Mouse (Mus musculus): ENCODE measurements at regions not wholly inside any gene's neighbourhood (a gene's known extent, or its start where the extent isn't known, plus 50 kb on each side); places are given as distances from the start of the nearest gene placed in this dataset.

DNA sequence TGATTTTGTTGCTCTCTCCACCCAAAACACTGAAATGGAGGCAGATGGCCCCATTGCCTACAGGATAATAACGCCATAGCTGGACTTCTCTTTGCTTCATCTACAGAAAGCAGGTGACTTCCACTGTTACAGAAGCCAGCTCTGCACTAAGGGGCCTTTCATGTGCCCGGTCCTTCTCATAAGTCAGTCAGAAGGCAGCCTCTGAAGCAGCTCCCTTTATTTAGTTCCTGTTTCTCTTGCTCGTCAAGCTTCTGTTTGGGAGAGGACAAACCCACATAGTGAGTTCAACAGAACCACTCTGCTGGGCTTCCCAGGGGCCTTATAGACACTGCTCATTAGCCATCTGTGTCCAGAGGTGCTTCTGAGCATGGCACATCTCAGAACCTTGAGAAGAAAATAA, 205.1 kb upstream of the Hhip start:
- DNase-seq: no peak

DNA sequence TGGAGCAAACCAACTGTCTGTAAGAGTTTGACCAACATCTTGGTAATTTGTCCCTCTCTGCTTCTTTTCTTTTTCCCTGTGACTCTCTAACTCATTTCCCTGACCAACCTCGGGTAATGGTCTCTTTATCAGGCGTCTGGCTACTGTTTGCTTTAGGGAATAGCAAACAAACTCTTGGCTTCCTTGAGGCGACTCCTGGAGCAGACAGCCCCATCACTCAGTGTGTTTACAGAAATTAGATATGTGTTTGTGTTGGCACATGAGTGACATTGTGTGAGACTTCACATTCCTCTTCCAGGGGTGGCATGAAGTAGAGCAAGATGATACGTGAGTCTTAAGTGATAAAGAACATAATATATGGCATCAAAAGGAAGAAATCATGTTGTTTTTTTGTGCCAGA, 195.7 kb upstream of the Hhip start:
- no peak for DNase-seq

DNA sequence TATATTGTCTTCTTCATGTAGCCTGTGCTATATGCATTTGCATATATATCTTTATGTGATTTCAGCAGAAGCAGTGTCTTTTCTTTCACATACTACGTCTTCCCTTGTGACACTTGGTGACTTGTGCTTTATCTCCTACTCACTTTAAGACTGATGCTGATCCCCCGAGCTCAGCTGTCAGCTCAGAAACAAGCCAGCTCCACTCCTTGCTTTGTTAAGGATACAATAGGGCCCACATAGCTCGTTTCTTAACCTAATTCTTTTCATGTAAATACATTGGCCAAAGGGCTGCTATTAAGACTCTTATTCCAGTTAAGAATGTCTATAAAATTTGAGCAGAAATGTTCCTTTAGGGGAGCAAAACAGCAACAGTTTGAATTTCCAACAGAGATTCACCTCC, 193.8 kb upstream of the Hhip start:
- no peak for DNase-seq

DNA sequence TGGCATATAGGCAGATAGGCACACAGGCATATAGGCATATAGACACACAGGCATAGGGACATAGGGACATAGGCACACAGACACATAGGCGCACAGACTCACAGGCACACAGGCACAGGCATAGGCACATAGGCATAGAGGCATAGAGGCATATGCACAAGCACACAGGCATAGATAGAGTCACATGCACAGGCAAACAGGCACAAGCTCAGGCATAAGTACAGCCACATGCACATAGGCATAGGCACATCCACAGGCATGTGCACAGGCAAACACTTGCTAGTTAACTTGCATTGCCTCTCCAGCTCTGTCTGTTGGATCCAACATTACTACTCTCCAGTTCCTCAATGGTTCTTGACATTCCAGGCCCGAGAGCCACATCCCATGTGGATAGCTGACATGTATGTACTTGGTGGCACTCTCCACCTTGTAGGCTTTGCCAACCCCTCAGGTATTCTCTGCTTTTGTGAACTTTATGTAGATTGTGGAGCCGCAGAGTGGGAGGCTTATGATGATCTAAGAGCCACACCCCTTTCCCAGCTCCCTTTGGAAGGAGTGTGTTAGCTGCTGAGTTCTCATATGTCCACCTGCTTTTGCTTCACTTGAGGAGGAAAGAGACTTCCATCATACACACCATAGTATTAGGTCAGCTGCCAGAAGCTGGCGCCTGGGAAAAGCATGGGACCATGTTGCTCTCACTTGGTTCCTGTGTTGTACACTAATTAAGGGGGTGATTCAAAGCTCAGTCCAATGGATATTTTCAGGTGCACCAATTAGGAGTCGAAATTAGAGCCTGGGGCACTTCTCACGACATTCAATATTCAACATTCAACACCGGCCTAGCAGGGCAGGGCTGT, 192.7 kb upstream of the Hhip start:
- DNase-seq: no peak

DNA sequence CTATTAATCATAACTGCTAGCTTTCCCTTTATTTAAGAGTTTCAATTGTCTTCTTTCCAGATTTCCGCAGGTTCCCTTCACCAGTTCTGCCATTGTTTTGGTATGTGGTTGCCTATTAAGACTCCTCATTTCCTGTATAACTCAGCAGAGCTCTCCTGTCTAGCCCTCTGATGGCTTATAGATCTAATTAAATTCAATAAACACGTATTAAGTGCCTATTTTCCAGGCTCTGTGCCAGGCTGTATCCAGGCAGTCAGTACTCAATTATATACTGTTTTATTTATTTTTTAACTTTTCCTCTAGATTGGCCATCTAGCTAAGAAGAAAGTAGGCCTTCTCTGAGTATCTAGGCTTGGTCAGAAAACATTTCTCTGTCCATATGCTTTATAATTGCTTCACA, 192.0 kb upstream of the Hhip start:
- no peak for DNase-seq

DNA sequence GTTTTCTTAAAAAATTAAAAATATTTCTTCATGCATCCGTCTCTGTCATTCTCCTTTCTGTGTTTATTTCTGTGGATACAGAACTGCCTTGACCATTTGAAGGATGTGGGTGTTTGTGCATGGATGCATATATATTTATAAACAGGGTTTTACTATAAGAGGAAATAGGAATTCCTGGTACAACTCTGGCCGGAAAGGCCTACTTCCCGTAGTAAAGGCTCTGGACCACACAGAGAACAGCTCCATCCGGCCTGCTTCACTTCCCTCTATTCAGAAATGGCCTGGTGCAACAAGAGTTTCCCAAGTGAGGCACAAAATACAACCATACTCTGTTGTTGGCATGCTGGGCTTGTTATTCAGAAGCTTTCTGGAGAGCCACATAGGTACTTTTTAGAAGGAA, 182.1 kb upstream of the Hhip start:
- no peak for DNase-seq

DNA sequence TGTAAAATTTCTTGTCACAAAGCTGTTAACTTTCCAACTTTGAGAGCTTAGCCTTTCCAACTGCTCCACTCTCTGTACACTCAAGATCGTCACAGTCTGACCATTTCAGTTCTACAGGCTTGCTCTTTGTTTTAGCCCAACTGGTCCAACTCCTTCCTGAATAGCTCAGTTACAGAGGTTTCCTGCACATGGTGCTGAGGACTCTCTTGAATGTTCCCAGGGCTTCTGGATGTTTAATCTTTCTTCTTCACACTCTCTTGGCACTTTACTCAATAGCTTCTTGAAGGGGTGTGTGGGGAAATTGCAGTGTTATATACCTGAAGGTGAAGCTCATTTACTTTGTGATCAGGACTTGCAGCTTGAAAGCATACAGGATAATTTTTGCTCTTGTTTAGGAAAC, 152.6 kb upstream of the Hhip start:
- DNase-seq: no peak

DNA sequence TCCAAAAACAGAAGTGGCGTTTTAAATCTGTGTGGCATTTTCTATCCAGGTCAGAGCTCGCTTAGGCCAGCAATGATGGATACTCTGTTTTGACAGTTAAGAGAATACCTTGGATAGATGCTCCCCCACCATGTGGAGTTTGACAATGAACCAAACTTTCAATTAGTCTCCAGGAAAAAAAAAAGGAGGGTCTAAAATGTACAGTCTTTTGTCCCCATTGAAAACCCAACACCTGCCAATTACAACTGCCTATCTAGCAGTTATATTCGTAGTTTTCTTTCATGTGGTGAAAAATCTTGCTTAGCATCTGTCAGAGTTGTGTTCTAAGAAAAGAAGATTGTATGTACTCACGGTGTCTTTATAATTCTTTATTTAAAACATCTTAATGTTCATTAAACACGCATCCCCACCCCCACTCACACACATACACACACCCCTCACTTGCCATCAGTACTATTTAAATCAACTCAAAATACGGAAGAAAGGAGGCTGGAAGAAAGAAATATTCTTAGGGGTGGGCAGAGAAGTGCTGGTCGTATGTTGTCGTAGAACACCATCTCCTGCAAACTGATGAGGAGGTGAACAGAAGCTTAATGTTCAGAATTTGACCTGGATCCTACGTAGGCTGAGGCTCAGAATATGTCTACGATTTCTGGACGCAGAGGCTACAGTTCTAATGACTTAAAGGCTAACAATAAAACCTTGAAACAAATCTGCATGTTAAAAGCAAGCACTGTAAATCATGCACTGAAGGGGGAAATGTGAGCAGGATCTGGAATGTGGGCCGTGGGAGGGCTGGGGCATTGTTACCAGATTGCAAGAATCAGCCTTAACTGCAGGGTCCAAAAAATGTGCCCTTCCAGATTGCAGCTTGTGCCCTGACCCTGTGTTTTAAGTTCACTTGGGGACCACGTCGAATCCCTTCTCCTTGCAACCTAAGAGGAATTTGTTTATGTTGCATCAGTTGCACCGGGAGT, 147.2 kb upstream of the Hhip start:
- no peak for DNase-seq

DNA sequence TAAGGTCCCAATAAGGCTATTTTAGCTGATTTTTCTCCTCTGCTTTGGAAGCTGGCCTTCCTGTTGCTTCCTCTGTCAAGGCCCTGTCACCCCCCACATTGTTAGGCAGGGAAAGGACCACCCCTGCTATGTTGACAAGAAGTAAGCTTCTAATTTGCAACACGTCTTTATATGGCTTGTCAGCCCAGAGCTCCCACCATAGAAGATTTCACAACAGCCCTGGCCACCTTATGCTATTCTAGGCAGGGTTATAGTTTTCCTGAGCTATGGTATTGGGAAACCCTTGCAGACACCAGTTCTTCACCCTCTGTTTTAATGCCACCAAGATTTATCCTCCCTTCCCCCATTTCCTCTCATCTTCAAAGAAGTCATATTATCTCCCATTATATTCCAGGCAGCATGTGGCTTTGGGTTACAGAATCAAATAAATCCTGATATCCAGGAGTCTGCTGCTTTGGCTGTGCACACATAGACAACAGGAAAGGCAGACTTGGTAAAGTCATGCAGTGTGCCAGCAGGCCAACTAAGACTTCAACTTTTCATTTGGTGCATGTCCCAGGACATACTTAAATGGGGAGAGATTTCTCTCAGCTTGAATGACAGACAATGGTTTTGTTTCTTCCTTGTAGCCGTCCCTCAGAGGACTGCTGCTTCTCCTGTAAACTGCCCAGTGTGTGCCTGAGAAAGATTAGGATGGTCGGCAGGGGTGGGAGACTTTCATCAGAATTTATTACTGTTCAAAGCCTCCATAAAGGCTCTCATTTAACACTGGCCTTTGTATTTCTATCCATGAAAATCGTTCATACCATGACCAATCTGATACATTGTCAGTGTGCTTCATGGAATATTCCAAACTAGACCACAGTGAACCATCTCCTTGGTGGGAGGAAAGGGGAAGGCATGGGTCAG, 146.2 kb upstream of the Hhip start:
- DNase-seq: no peak

DNA sequence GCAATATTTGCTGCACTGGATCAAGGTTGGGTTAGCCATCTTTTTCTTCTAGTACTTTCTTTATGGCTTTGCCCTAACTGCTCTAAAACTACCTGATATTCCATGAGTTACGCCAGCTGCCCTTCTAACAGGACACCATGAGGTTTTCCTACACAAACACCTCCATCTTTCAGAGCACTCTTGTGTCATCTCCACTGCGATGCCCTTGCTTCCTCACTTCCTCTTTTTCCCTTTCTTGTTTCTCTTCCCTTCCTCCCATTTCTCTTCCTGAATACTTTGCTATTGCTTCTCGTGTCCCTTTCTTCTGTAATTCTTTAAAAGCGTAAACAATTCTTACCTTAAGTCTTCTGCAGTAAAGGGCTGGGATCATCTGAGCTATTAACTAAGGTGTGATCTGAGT, 139.9 kb upstream of the Hhip start:
- DNase-seq: no peak

DNA sequence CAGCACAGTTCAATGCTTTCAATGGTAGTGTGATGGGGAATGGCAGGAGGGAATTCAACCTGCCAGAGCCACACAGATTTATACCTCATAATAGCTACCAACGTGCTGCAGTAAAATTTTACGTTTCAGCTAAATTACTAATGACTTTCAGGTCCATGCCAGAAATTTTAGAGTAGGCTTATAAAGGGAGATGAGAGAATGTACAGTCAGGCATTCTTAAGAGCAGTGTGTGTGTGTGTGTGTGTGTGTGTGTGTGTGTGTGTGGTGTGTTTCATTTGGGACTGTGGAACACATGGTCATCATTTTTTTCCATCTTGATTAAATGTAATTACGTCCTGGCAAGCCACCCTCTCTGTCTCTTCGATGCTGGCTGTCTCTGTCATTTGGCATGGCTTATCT, 132.7 kb upstream of the Hhip start:
- no peak for DNase-seq

DNA sequence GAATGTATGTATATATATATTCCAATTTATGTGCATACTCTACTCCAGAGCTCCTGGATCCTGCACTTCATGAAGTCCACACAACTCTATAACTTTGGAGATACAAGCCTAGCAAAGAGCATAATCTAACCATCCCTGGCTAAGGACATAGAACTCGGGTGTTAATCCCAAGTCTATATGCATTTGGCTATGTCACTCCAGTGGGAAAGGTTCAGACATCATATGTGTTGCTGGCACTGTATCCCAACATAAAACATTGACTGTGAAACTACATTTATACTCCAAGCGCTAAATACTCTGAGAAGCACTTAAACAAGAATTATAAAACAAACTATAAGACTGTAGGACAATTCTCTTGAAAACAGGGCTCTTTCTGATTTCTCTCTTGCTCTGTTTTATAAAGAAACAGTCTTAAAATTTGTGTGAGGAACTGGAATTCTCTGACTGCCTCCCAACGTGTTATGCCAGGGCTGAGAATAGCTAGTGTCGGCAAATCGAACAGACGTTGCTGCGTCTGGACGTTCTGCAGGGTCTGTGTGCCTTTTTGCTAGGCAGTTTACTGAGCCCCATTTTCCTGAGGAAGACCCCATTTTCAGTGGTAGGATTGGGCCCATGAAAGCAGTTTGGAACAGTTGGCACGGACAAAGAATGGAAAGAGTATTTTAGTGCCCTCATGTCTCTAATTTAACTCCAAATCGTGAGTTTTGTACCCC, 132.1 kb upstream of the Hhip start:
- DNase-seq: no peak

DNA sequence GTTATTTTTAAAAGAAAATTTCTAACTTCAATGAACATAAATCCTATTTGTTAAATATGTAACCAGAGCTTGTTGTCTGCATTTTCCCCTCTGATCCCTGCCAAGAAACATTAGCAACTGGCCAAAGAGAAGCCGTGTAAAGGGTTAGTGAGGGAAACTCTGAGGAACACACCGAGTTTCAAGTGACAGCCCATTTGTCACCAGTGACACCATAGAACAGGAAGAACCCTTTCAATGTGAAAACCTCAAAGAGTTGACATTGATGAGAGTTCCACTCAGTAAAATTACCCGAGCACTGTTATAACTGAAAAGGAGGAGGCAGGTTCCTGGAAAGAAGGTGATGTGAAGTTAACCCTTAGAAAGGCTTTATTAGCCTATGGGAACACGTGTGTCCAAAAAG, 127.5 kb upstream of the Hhip start:
- DNase-seq: no peak

DNA sequence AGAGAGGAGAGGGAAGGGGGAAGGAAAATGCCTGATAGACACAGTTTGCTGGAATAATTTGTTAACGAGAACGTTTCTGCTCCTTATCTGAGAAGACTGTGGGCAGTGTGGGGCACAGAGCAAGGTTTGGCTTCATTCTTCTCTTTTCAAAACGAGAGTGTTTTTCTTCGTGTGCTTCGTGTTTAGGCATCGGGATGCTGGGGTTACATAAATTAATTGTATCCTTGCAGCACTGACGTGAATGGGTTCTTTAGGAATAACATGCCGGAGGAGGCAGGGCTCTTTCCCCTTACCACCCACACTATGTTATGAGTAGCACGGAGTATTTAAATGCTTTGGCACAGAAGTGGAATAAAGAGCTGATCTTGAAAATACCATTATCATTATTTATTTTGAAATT, 110.9 kb upstream of the Hhip start:
- no peak for DNase-seq

DNA sequence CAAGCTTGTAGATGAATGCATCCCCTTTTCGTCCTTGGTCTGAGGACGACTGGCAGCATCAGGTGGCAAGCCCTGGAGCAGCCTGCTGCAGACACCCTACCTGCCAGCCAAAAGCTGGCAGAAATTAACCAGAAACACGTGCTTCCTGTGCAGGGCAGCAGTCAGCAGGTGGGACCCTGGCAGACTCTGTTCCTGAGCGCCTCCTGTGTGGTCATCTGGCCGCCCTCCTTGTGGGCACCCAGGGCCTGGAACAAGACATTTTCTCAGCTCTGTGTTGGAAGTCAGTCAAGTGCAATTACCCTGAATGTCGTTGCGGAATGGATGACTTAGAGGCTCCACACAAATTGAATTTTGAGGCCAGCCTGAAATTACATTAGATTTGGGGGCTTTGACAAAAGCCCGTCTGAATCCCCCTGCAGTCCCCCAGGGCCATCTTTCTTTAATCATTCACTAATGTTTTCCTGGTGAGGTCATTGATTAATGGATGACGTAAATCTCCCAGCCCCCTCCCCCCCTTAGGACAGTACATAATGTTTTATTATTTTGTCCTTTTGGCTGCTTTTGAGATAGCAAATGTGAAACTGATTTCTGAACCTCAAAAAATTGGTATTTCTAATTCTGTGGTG, 91.8 kb upstream of the Hhip start:
- peak; percentile 3 for DNase-seq

DNA sequence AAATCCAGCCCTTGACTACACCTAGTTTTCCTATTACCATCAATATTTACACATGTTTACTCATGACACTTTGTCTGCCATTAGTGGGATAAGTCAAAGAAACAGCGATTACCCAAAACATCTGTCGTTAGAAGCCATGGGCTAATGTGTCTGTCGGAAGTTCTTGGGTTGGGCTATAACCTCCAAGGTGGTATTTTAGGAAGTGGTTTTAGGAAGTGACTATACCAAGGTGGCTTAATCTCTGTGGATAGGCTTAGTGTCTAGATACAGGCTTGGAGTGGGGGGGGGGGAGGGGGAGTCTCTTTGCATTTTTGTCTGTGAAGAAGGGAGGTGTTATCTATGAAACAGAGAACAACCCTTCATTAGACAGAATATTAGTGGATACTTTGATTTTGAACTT, 90.1 kb upstream of the Hhip start:
- DNase-seq: no peak

DNA sequence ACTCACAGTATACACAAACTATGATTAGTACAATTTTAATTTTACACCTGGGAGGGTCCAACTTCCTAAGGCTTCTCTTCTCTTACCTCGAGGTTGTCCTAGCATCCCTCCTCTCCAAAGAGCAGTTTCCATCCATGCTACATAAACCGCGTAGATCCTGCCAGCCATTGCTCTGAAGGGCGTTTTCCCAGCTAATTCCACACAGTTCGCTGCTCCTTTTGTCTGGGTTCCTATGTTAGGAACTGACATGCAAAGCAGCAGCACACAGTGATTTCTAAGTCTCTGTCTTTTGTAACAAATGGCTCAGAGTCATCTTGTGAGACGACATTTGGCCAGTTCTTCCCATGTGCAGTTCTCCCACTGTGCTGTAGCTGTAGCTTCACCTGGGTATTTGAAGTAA, 80.7 kb upstream of the Hhip start:
- DNase-seq: no peak

DNA sequence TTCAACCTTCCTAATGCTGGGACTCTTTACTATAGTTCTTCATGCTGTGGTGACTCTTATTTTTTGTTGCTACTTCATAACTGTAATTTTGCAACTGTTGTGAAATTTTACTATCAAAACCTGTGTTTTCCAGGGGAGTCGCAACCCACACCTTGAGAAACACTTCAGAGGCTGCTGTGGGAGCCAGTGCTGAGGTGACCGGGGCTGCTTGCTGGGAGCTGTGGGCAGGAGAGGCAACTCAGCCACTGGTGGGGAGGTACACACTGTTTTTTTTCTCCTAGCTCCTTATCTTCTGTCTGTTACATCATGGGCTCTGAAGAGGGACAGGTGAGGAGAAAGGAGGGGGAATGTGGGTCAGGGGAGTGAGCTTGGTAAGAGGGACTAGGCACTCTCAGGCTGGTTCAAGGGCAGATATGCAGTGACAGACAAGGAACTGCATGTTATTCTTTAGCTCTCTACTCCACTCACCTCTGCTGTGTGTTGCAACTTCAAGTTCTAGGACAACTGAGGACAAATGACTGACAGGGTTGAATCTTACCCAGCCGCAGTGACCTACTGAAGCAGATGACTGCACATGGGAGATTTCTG, 62.7 kb upstream of the Hhip start:
- DNase-seq: no peak

DNA sequence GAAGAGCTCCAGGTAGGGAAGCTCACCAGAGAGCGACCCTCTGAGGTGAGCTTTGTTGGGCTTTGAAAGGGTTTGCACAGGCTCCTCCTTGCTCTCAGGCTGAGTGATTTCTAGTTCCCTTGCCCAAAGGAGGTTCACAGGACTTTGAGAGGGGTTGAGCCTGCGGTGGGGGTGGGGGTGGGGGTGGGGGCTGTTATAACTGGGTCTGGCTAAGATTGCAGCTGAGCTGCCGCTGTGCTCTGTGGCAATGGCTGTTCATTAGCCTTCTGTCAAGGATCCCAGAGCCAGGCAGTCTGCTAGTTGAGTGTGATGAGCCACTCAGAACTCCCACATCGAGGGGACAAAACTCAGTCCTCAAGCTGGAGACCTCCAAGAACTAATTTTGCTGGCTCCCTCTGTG, 59.5 kb upstream of the Hhip start:
- DNase-seq: no peak
